8 mouse cellular contexts compared by ENCODE assay signal in the genomic region with DNA sequence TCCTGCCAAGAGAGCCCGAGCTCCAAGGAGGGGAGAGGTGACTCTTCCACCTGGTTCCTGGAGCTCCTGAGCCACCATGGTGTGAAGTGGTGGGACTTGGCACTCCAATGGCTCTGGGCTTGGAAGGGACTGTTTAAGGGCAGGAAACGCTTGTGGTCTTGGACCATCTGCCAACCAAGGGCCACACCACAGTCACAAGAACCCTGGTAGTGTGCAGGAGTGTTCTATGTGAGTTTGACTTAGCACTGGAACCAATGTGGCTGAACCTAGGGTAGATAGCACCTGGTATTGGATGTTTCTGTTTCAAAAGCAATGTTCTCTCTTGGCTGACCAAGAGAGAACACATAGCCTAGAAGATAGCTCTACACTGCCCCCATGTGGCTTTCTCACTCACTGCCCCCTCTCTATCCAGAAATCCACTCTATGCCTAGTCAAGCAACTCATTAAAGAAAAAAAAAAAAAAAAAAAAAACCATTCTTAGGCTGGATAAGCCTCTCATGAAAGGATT. TPM values are rescaled to one million over a fixed set of nuclear protein-coding genes. Genes with fewer than 3 reads are reported as not detected.
DNase-seq lines count a peak whose midpoint lies in the region; TF ChIP-seq lines count a peak whose summit lies in the region.

No protein-coding gene starts in this region.

- H3K27me3 ChIP-seq in C2C12 (ENCODE audit: control insufficient read depth, insufficient read depth, insufficient read length) = no peaks in the 10 kb centered on the region
- no peaks in the 10 kb centered on the region for H3K27me3 ChIP-seq in liver, adult 2 months (ENCODE audit: control insufficient read depth, insufficient read depth, low read length)

- H3K9ac ChIP-seq in liver, adult 2 months (ENCODE audit: low read depth, low read length) = no peak overlapping the region

- no peak for TF ChIP-seq POLR2A in liver, adult 2 months (IDR thresholded peaks at IDR 0.05; ENCODE audit: extremely low read depth, insufficient read depth, low read length)

- 54% methylated on average over 2 of the region's 2 CpGs for WGBS in liver, adult 2 months

- no peak overlapping the region for H3K27ac ChIP-seq in liver, adult 2 months (replicated peaks; ENCODE audit: insufficient read depth, low read depth, low read length)

- DNase-seq in adrenal gland, adult (ENCODE audit: inconsistent age in 2 of 2, low spot score in 1 of 2) = peak; percentile 80 to 94
- DNase-seq in embryo, embryonic 10 days (ENCODE audit: low spot score) = peak; percentile 80
- DNase-seq in gastrocnemius, postnatal 14 days = peak; percentile 72
- peak; percentile 75 for DNase-seq in kidney, adult 11 months
- peak; percentile 65 for DNase-seq in liver, adult 2 months (ENCODE audit: extremely low read depth, low read depth, low spot score)
- peak; percentile 91 for DNase-seq in naive thymus-derived CD4-positive, alpha-beta T cell, adult 2 months (ENCODE audit: low read depth)
- peak; percentile 85 for DNase-seq in telencephalon, adult 2 months (ENCODE audit: low read depth, low spot score)

- H3ac ChIP-seq in C2C12 (ENCODE audit: control insufficient read depth, insufficient read length, low read depth) = no peak overlapping the region

- peaks cover 8% of the 10 kb centered on the region for H3K4me1 ChIP-seq in liver, adult 2 months (ENCODE audit: control insufficient read depth, insufficient read depth, low read length)

- peaks cover 17% of the 10 kb centered on the region for H3K79me2 ChIP-seq in C2C12 (ENCODE audit: control insufficient read depth, insufficient read depth)
- no peaks in the 10 kb centered on the region for H3K79me2 ChIP-seq in liver, adult 2 months (ENCODE audit: control insufficient read depth, insufficient read depth, low read length)

- TF ChIP-seq CTCF in C2C12 (IDR thresholded peaks at IDR 0.05; ENCODE audit: control insufficient read depth, insufficient read depth, insufficient read length) = peak; percentile 8
- peak; percentile 38; the same call in 1 of the 2 replicates for TF ChIP-seq CTCF in liver, adult 2 months (IDR thresholded peaks at IDR 0.05; ENCODE audit: low read depth, low read length)

- H3K36me3 ChIP-seq in C2C12 (ENCODE audit: control insufficient read depth, insufficient read depth) = peaks cover 24% of the 10 kb centered on the region
- no peaks in the 10 kb centered on the region for H3K36me3 ChIP-seq in liver, adult 2 months (ENCODE audit: control insufficient read depth, insufficient read depth, low read length)

- peaks cover 2% of the 10 kb centered on the region for H3K79me3 ChIP-seq in C2C12 (ENCODE audit: low read depth)

- H3K4me3 ChIP-seq in C2C12 (ENCODE audit: insufficient read depth, poor library complexity, severe bottlenecking) = no peak overlapping the region
- no peak overlapping the region for H3K4me3 ChIP-seq in liver, adult 2 months (ENCODE audit: insufficient read depth, low read depth, low read length)

- intact Hi-C loops in gastrocnemius, postnatal 14 days (cut with DNase I; ENCODE audit: low total_unique reads) = loop anchor here (5.0 kb wide), 1 partner anchor 55 kb away; no protein-coding TSS in a partner anchor

TF ChIP-seq in C2C12, 6 proteins besides CTCF, POLR2A, EP300 and RAD21:
- TF ChIP-seq FOSL1 (IDR thresholded peaks at IDR 0.05; ENCODE audit: insufficient read depth, low read length, poor library complexity, severe bottlenecking) (no peak), MAX (IDR thresholded peaks at IDR 0.05) (no peak), USF1 (IDR thresholded peaks at IDR 0.05; ENCODE audit: low read depth) (no peak), MYOG (IDR thresholded peaks at IDR 0.05; ENCODE audit: control insufficient read depth, extremely low read depth, insufficient read length) (no peak), MYOD1 (IDR thresholded peaks at IDR 0.05; ENCODE audit: control insufficient read depth, insufficient read length, low read depth) (no peak), CEBPB (IDR thresholded peaks at IDR 0.05; ENCODE audit: low read depth) (no peak)
TF ChIP-seq in C2C12: peak in this region for 0.

RNA-seq across cellular contexts. Expression of gene Chpf2, which starts 10.7 kb away (rescaled TPM):
- polyA plus RNA-seq in C2C12 (2012; fragmentation: generic; extraction: Trizol) = 37.7 TPM
- 10 to 100 TPM; 15.8 to 17.9 TPM for total RNA-seq in gastrocnemius, postnatal 14 days (2021)
- total RNA-seq in liver, adult 2 months (2014; rRNA removed) = 9.5 and 14.2 TPM in 2 replicates
- polyA plus RNA-seq in liver, adult 2 months (2012; rRNA removed) = 21.1 and 22.4 TPM in 2 replicates

RNA-seq across cellular contexts. Expression of gene Abcf2, which starts 20.0 kb away (rescaled TPM):
- polyA plus RNA-seq in C2C12 (2012; fragmentation: generic; extraction: Trizol) = 143 TPM
- total RNA-seq in gastrocnemius, postnatal 14 days (2021) = 10 to 100 TPM; 78.5 to 84.4 TPM
- 25.0 and 25.9 TPM in 2 replicates for total RNA-seq in liver, adult 2 months (2014; rRNA removed)
- polyA plus RNA-seq in liver, adult 2 months (2012; rRNA removed) = 27.1 and 31.9 TPM in 2 replicates

RNA-seq across cellular contexts. Expression of gene Smarcd3, which starts 26.9 kb away (rescaled TPM):
- polyA plus RNA-seq in C2C12 (2012; fragmentation: generic; extraction: Trizol) = 87.6 TPM
- total RNA-seq in gastrocnemius, postnatal 14 days (2021) = 100 to 1,000 TPM in 1 of 2 experiments, 10 to 100 TPM in 1; 95.1 to 113 TPM
- total RNA-seq in liver, adult 2 months (2014; rRNA removed) = 0.55 and 1.3 TPM in 2 replicates
- polyA plus RNA-seq in liver, adult 2 months (2012; rRNA removed) = 1.3 TPM in 2 replicates

RNA-seq across cellular contexts. Expression of gene 4931409K22Rik, which starts 40.7 kb away (rescaled TPM):
- polyA plus RNA-seq in C2C12 (2012; fragmentation: generic; extraction: Trizol) = not detected
- not detected for total RNA-seq in gastrocnemius, postnatal 14 days (2021)
- total RNA-seq in liver, adult 2 months (2014; rRNA removed) = not detected in 2 replicates
- not detected in 2 replicates for polyA plus RNA-seq in liver, adult 2 months (2012; rRNA removed)

RNA-seq across cellular contexts. Expression of gene Asb10, which starts 56.5 kb away (rescaled TPM):
- polyA plus RNA-seq in C2C12 (2012; fragmentation: generic; extraction: Trizol) = not detected
- 10 to 100 TPM; 36.2 to 38.4 TPM for total RNA-seq in gastrocnemius, postnatal 14 days (2021)
- 0.13 TPM in 1 of 2 replicates, not detected in the other for total RNA-seq in liver, adult 2 months (2014; rRNA removed)
- 0.06 and 0.10 TPM in 2 replicates for polyA plus RNA-seq in liver, adult 2 months (2012; rRNA removed)

Comparison
In these comparisons a context has a peak if more than half of its experiments do, and no peak if none do; other contexts are left out.
1. RNA of gene Smarcd3, which starts 26.9 kb away (total RNA-seq): 95.1 to 113 TPM in gastrocnemius, postnatal 14 days; 0.55 to 1.3 TPM in liver, adult 2 months; every median in the first group is over 10 times any median in the second.
2. Peak in every context shown above with its lines, with median percentiles within 50 percentile points of each other: DNase-seq.